Mouse (Mus musculus): Measurements from ENCODE around the gene Sbno2. TPM values are rescaled to one million over a fixed set of nuclear protein-coding genes. Genes with fewer than 3 reads are reported as not detected.
A peak's percentile ranks its signal among the peaks of the same experiment; 100 is the strongest.

The Sbno2 gene
- polyA plus RNA-seq, 1 experiment, result 27.7 TPM

DNA sequence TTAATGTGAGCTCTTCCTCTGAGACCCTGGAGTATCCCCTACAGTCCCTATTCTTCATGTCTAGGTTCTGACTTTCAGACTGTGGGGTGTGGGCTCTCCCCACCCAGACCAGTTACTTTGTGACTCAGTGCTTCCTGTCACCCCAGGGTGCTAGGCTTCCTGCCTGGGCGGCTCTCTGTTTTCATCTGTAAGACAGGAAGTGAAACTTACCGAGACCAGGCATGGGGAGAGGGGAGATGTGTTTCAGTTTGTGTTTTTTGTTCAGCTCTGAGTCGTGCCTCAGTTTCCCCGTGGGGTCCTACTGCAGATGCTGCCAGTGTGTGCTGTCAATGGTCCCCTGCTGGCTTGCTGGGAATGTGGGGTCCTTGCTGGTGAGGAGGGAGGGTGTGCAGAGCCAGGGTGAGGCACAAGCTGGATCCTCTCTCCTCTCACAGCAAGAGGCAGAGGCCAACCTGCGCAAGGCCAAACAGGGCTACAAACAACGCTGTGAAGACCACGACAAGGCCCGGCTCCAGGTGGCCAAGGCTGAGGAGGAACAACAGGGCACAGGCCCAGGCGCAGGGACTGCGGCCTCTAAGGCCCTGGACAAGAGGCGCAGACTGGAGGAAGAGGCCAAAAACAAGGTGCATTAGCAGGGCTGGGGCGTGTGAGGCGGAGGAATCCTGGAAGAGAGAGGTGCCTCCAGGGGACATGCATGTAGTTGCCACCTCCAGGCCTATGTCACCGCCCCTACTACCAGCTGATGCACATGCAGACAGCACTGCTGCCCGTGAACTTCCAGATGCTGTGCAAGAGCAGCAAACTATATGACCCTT is 80.9 kb downstream of the Sbno2 start:
- Histone ChIP-seq H3K36me3 (ENCODE audit: control insufficient read depth, insufficient read depth, low read length) (no peaks in the 10 kb centered on the region), H3K27me3 (replicated peaks; ENCODE audit: control insufficient read depth, insufficient read depth, low read length) (no peaks in the 10 kb centered on the region), H3K4me3 (ENCODE audit: insufficient read depth, low read depth, low read length) (no peak overlapping the region), H3K27ac (ENCODE audit: insufficient read depth, low read depth, low read length) (no peak overlapping the region), H3K4me1 (ENCODE audit: control insufficient read depth, insufficient read depth, low read length) (no peaks in the 10 kb centered on the region)
- WGBS, result 82% methylated on average over 15 of the region's 15 CpGs
- TF ChIP-seq POLR2A (IDR thresholded peaks at IDR 0.05; ENCODE audit: low read depth, low read length) (no peak), CTCF (conservative IDR thresholded peaks at IDR 0.05; ENCODE audit: insufficient read depth, insufficient read length, low read depth, low read length) (no peak)
- peak; percentile 27 for DNase-seq

DNA sequence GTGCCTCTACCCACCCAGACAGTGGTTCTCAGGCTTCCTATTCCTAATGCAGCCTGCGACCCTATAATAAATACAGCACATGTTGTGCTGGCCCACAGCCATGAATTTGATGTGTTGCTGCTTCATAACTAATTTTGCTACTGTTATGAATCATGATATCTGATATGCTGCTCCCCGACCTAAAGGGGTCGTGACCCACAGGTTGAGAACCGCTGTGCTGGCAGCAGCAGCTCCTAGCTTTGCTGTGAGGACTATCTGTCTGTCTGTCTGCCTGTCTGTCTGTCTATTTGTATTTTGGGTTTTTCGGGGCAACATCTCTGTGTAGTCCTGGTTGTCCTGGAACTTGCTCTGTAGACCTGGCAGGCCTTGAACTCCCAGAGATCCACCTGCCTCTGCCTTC is 81.6 kb downstream of the Sbno2 start:
- no peak for TF ChIP-seq CTCF (conservative IDR thresholded peaks at IDR 0.05; ENCODE audit: insufficient read depth, insufficient read length, low read depth, low read length)
- no peak for TF ChIP-seq POLR2A (IDR thresholded peaks at IDR 0.05; ENCODE audit: low read depth, low read length)
- H3K27me3 ChIP-seq (replicated peaks; ENCODE audit: control insufficient read depth, insufficient read depth, low read length), result no peaks in the 10 kb centered on the region
- H3K4me1 ChIP-seq (ENCODE audit: control insufficient read depth, insufficient read depth, low read length), result no peaks in the 10 kb centered on the region
- no peaks in the 10 kb centered on the region for H3K36me3 ChIP-seq (ENCODE audit: control insufficient read depth, insufficient read depth, low read length)
- 62% methylated on average over 5 of the region's 5 CpGs for WGBS
- no peak overlapping the region for H3K4me3 ChIP-seq (ENCODE audit: insufficient read depth, low read depth, low read length)
- no peak overlapping the region for H3K27ac ChIP-seq (ENCODE audit: insufficient read depth, low read depth, low read length)
- DNase-seq, result no peak

DNA sequence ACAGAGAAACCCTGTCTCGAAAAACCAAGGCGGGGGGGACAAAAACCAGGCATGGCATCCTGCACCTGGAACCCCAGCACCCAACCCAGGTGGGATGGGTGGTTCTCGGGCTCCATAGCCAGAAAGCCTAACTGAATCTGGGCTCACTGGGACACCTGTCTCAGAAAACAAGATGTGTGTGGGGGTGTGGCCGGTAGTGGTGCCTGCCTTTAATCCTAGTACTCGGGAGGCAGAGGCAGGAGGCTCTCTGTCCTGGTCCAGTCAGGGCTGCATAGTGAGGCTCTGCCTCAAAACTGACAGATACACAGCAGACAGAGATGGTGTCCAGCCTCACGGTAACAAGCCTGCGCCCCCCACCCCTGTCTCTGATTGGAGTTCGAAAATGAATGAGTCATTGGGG is 82.6 kb downstream of the Sbno2 start:
- WGBS, result 97% methylated on average over 8 of the region's 8 CpGs
- Histone ChIP-seq H3K27ac (ENCODE audit: insufficient read depth, low read depth, low read length) (no peak overlapping the region), H3K4me1 (ENCODE audit: control insufficient read depth, insufficient read depth, low read length) (no peaks in the 10 kb centered on the region), H3K4me3 (ENCODE audit: insufficient read depth, low read depth, low read length) (no peak overlapping the region), H3K27me3 (replicated peaks; ENCODE audit: control insufficient read depth, insufficient read depth, low read length) (no peaks in the 10 kb centered on the region), H3K36me3 (ENCODE audit: control insufficient read depth, insufficient read depth, low read length) (no peaks in the 10 kb centered on the region)
- no peak for TF ChIP-seq POLR2A (IDR thresholded peaks at IDR 0.05; ENCODE audit: low read depth, low read length)
- no peak for TF ChIP-seq CTCF (conservative IDR thresholded peaks at IDR 0.05; ENCODE audit: insufficient read depth, insufficient read length, low read depth, low read length)
- DNase-seq, result no peak

DNA sequence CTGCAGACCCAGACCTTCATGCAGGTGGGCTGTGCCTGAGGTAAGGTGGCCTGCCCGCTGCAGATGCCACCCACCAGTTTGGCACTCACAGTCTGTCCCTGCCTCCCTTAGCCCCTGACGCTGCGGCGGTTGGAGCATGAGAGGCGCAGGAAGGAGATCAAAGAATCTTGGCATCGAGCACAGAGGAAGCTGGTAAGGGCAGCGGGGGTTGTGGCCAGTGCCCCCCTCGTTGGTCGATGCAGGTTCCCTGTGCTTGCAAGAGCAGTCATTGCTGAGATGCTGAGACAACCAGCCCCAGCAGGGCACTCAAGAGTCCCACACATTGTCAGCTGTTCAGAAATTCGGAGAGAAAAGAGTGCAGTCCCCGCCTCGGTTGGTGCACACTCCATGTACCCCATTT is 83.2 kb downstream of the Sbno2 start:
- 67% methylated on average over 12 of the region's 12 CpGs for WGBS
- H3K4me3 ChIP-seq (ENCODE audit: insufficient read depth, low read depth, low read length), result no peak overlapping the region

DNA sequence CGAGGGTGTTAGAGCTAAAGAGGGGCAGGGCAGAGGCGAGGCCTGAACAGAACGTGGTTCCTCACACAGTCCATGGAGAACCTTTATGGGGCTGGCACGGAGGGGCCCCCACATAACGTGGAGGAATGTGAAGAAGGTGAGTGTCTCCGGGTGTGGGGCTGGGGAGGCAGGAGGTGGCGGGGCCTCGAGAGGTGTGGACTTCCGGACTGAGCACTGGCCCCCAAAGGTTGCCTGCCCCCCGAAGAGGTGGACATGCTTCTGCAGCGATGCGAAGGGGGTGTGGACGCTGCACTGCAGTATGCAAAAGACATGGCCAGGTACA is 84.1 kb downstream of the Sbno2 start:
- Histone ChIP-seq H3K27ac (ENCODE audit: insufficient read depth, low read depth, low read length) (no peak overlapping the region), H3K36me3 (ENCODE audit: control insufficient read depth, insufficient read depth, low read length) (no peaks in the 10 kb centered on the region), H3K4me3 (ENCODE audit: insufficient read depth, low read depth, low read length) (no peak overlapping the region), H3K4me1 (ENCODE audit: control insufficient read depth, insufficient read depth, low read length) (no peaks in the 10 kb centered on the region), H3K27me3 (replicated peaks; ENCODE audit: control insufficient read depth, insufficient read depth, low read length) (no peaks in the 10 kb centered on the region)
- DNase-seq, result no peak
- no peak for TF ChIP-seq POLR2A (IDR thresholded peaks at IDR 0.05; ENCODE audit: low read depth, low read length)
- no peak for TF ChIP-seq CTCF (conservative IDR thresholded peaks at IDR 0.05; ENCODE audit: insufficient read depth, insufficient read length, low read depth, low read length)
- 91% methylated on average over 13 of the region's 13 CpGs for WGBS

More for the DNA sequence above, 83.2 kb downstream of the Sbno2 start:
- no peaks in the 10 kb centered on the region for H3K27me3 ChIP-seq (replicated peaks; ENCODE audit: control insufficient read depth, insufficient read depth, low read length)
- H3K27ac ChIP-seq (ENCODE audit: insufficient read depth, low read depth, low read length), result no peak overlapping the region
- H3K36me3 ChIP-seq (ENCODE audit: control insufficient read depth, insufficient read depth, low read length), result no peaks in the 10 kb centered on the region
- H3K4me1 ChIP-seq (ENCODE audit: control insufficient read depth, insufficient read depth, low read length), result no peaks in the 10 kb centered on the region
- TF ChIP-seq POLR2A (IDR thresholded peaks at IDR 0.05; ENCODE audit: low read depth, low read length), result no peak
- TF ChIP-seq CTCF (conservative IDR thresholded peaks at IDR 0.05; ENCODE audit: insufficient read depth, insufficient read length, low read depth, low read length), result no peak
- DNase-seq, result no peak

DNA sequence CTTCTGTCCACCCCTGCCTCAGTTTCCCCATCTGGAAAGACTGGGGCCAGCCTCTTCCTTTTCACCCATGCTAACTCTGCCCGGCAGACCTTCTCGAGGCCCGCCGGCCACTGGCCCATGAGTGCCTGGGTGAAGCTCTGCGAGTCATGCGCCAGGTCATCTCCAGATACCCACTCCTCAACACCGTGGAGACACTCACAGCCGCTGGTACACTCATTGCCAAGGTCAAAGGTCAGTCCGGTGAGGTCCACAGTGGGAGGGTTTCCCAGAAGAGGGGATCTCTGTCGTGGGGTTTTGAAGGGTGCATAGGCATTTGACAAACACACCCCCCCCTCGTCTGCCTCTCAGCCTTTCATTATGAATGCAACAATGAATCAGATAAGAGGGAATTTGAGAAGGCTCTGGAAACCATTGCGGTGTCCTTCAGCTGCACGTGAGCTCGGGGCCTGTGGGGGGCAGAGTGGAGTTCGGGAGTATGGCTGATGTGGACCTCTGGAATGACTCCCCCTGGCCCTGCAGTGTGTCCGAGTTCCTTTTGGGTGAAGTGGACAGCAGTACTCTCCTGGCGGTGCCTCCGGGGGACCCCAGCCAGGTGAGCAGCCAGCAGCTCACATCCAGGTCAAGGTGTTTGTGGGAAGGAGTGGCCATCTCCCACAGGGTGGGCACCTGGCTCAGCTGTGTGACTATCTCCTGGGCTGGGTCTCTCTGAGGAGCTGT is 84.6 kb downstream of the Sbno2 start:
- Histone ChIP-seq H3K36me3 (ENCODE audit: control insufficient read depth, insufficient read depth, low read length) (no peaks in the 10 kb centered on the region), H3K4me1 (ENCODE audit: control insufficient read depth, insufficient read depth, low read length) (no peaks in the 10 kb centered on the region), H3K27ac (ENCODE audit: insufficient read depth, low read depth, low read length) (no peak overlapping the region), H3K4me3 (ENCODE audit: insufficient read depth, low read depth, low read length) (no peak overlapping the region), H3K27me3 (replicated peaks; ENCODE audit: control insufficient read depth, insufficient read depth, low read length) (no peaks in the 10 kb centered on the region)
- DNase-seq, result no peak
- 81% methylated on average over 18 of the region's 18 CpGs for WGBS
- TF ChIP-seq POLR2A (IDR thresholded peaks at IDR 0.05; ENCODE audit: low read depth, low read length), result no peak
- TF ChIP-seq CTCF (conservative IDR thresholded peaks at IDR 0.05; ENCODE audit: insufficient read depth, insufficient read length, low read depth, low read length), result 0 out of 2 replicates have a peak, but pooled peaks have one; percentile 9

DNA sequence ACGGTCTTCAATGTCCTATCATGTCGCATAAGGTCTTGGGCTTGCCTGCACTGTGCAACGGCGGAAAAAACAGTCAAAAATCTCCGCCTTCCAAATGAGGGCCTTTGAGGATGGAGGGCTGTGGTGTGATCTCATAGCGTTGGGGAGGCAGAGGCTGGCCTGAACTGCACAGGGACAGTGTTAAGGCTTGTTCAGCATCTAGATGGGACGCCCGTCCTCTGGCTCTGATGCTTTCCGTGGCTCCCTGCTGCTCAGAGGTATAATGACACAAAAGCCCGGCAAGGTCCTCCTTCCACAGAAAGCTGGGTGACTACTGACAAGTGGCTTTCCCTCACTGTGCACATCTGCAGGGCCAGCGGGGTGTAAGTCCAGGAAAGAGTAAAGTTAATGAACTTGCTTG is 85.2 kb downstream of the Sbno2 start:
- WGBS, result 63% methylated on average over 11 of the region's 11 CpGs
- H3K36me3 ChIP-seq (ENCODE audit: control insufficient read depth, insufficient read depth, low read length), result no peaks in the 10 kb centered on the region
- no peak overlapping the region for H3K4me3 ChIP-seq (ENCODE audit: insufficient read depth, low read depth, low read length)
- H3K4me1 ChIP-seq (ENCODE audit: control insufficient read depth, insufficient read depth, low read length), result no peaks in the 10 kb centered on the region
- H3K27ac ChIP-seq (ENCODE audit: insufficient read depth, low read depth, low read length), result no peak overlapping the region
- no peak for TF ChIP-seq POLR2A (IDR thresholded peaks at IDR 0.05; ENCODE audit: low read depth, low read length)
- no peak for TF ChIP-seq CTCF (conservative IDR thresholded peaks at IDR 0.05; ENCODE audit: insufficient read depth, insufficient read length, low read depth, low read length)
- no peaks in the 10 kb centered on the region for H3K27me3 ChIP-seq (replicated peaks; ENCODE audit: control insufficient read depth, insufficient read depth, low read length)
- no peak for DNase-seq

All from kidney, adult 2 months (tissue).